Mouse (Mus musculus): ENCODE data around the gene Itgb2l. TPM values are rescaled to one million over a fixed set of nuclear protein-coding genes. Genes with fewer than 3 reads are reported as not detected.

The Itgb2l gene
- total and polyA plus RNA-seq, 3 experiments, result not detected

- DNase-seq, result no peak
Observed at GRCm38 (mm10) chr16:96429046-96429445, 14.4 kb downstream of the Itgb2l start.

- no peak for DNase-seq
Observed at GRCm38 (mm10) chr16:96426671-96427070, 16.7 kb downstream of the Itgb2l start.

GRCm38 (mm10) chr16:96425044-96425443 is 18.4 kb downstream of the Itgb2l start:
- no peak for DNase-seq

- DNase-seq, result no peak
Observed at GRCm38 (mm10) chr16:96408064-96408465, 35.4 kb downstream of the Itgb2l start.

- DNase-seq, result no peak
Observed at GRCm38 (mm10) chr16:96406312-96406711, 37.1 kb downstream of the Itgb2l start.

GRCm38 (mm10) chr16:96402294-96402693 is 41.1 kb downstream of the Itgb2l start:
- no peak for DNase-seq

GRCm38 (mm10) chr16:96400046-96400445 is 43.4 kb downstream of the Itgb2l start:
- no peak for DNase-seq

- no peak for DNase-seq
Observed at GRCm38 (mm10) chr16:96398806-96399205, 44.6 kb downstream of the Itgb2l start.

- DNase-seq, result no peak
Observed at GRCm38 (mm10) chr16:96396013-96396650, 47.3 kb downstream of the Itgb2l start.

- no peak for DNase-seq
Observed at GRCm38 (mm10) chr16:96395516-96395915, 47.9 kb downstream of the Itgb2l start.

- DNase-seq, result no peak
Observed at GRCm38 (mm10) chr16:96391070-96391469, 52.3 kb downstream of the Itgb2l start.

GRCm38 (mm10) chr16:96388481-96388880 is 54.9 kb downstream of the Itgb2l start:
- no peak for DNase-seq

GRCm38 (mm10) chr16:96387685-96388371 is 55.6 kb downstream of the Itgb2l start:
- no peak for DNase-seq

- no peak for DNase-seq
Observed at GRCm38 (mm10) chr16:96384741-96385140, 58.7 kb downstream of the Itgb2l start.

- DNase-seq, result no peak
Observed at GRCm38 (mm10) chr16:96382496-96383181, 60.8 kb downstream of the Itgb2l start.

GRCm38 (mm10) chr16:96381435-96381834 is 62.0 kb downstream of the Itgb2l start:
- no peak for DNase-seq

GRCm38 (mm10) chr16:96378111-96378510 is 65.3 kb downstream of the Itgb2l start:
- no peak for DNase-seq

- DNase-seq, result peak; percentile 47
Observed at GRCm38 (mm10) chr16:96376342-96376741, 67.1 kb downstream of the Itgb2l start.

- DNase-seq, result no peak
Observed at GRCm38 (mm10) chr16:96375538-96375937, 67.9 kb downstream of the Itgb2l start.

- DNase-seq, result no peak
Observed at GRCm38 (mm10) chr16:96372752-96373118, 70.7 kb downstream of the Itgb2l start.
